Mouse (Mus musculus) embryonic fibroblast, embryonic 13.5 days (primary cell): ENCODE measurements around the gene Sorbs2. TPM values are rescaled to one million over a fixed set of nuclear protein-coding genes. Genes with fewer than 3 reads are reported as not detected.
A peak's percentile ranks its signal among the peaks of the same experiment; 100 is the strongest.

Experiments used
- H3K27ac ChIP-seq: 2 replicates; pipeline ENCODE4 v1.5.1; 2012; ENCODE audit warnings: low read length, control low read depth, inconsistent platforms; ENCODE audit not compliant: insufficient read depth
- H3K4me1 ChIP-seq: 2 replicates; pipeline ENCODE4 v1.6.1; 2011; ENCODE audit warnings: low read length; ENCODE audit not compliant: control insufficient read depth, insufficient read depth
- H3K4me3 ChIP-seq: 2 replicates; pipeline ENCODE4 v1.5.1; 2011; ENCODE audit warnings: mild to moderate bottlenecking, control low read depth, low read length; ENCODE audit not compliant: insufficient read depth
- CTCF ChIP-seq: IDR thresholded peaks from 2 replicates; pipeline ENCODE4 v1.5.1; 2011; ENCODE audit warnings: mild to moderate bottlenecking, control low read depth, low read length, moderate library complexity, borderline replicate concordance; ENCODE audit not compliant: insufficient read depth
- POLR2A ChIP-seq: IDR thresholded peaks from 2 replicates; pipeline ENCODE4 v1.6.1; 2011; ENCODE audit warnings: low read depth, mild to moderate bottlenecking, control low read depth, low read length, moderate library complexity
- polyA plus RNA-seq: library from polyadenylated mRNA; stranded (reverse); fragments of >200 nt; gene quantifications from 2 replicates; pipeline ENCODE4 v1.2.4, GENCODE M21; 2011; ENCODE audit warnings: low read depth; ENCODE audit not compliant: missing spikeins, insufficient read length

Gene Sorbs2
- polyA plus RNA-seq, 1 experiment = 28.5 TPM

- Histone ChIP-seq H3K4me3 (no peak overlapping the region), H3K27ac (peak overlapping the region; percentile 85), H3K4me1 (peaks cover 14% of the 10 kb centered on the region)
- no peak for TF ChIP-seq CTCF
These were observed 88.4 kb downstream of the Sorbs2 start for GRCm38 (mm10) chr8:45595983-45596382.

GRCm38 (mm10) chr8:45596591-45596990, 89.0 kb downstream of the Sorbs2 start:
- no peak overlapping the region for H3K4me3 ChIP-seq
- TF ChIP-seq POLR2A (no peak), CTCF (no peak)
- peak overlapping the region; percentile 66 for H3K27ac ChIP-seq
- H3K4me1 ChIP-seq = peaks cover 18% of the 10 kb centered on the region

- TF ChIP-seq CTCF = no peak
- no peak for TF ChIP-seq POLR2A
- H3K4me3 ChIP-seq = no peak overlapping the region
- peak overlapping the region; percentile 81 for H3K27ac ChIP-seq
- H3K4me1 ChIP-seq = peaks cover 25% of the 10 kb centered on the region
These were observed 90.2 kb downstream of the Sorbs2 start for GRCm38 (mm10) chr8:45597631-45598420.

- Histone ChIP-seq H3K4me1 (peaks cover 25% of the 10 kb centered on the region), H3K27ac (no peak overlapping the region), H3K4me3 (no peak overlapping the region)
- no peak for TF ChIP-seq CTCF
- no peak for TF ChIP-seq POLR2A
These were observed 91.3 kb downstream of the Sorbs2 start for GRCm38 (mm10) chr8:45598883-45599282.

GRCm38 (mm10) chr8:45602019-45602418, 94.4 kb downstream of the Sorbs2 start:
- Histone ChIP-seq H3K27ac (peak overlapping the region; percentile 82), H3K4me1 (peaks cover 21% of the 10 kb centered on the region), H3K4me3 (no peak overlapping the region)
- TF ChIP-seq CTCF (no peak), POLR2A (no peak)

- TF ChIP-seq POLR2A (no peak), CTCF (no peak)
- Histone ChIP-seq H3K4me3 (no peak overlapping the region), H3K4me1 (peaks cover 12% of the 10 kb centered on the region), H3K27ac (no peak overlapping the region)
These were observed 97.8 kb downstream of the Sorbs2 start for GRCm38 (mm10) chr8:45605419-45605818.

- peaks cover 3% of the 10 kb centered on the region for H3K4me1 ChIP-seq
These were observed 99.4 kb downstream of the Sorbs2 start for GRCm38 (mm10) chr8:45607012-45607411.

GRCm38 (mm10) chr8:45608413-45608812, 100.8 kb downstream of the Sorbs2 start:
- H3K4me1 ChIP-seq = no peaks in the 10 kb centered on the region
- no peak overlapping the region for H3K4me3 ChIP-seq
- no peak for TF ChIP-seq POLR2A
- TF ChIP-seq CTCF = no peak
- no peak overlapping the region for H3K27ac ChIP-seq

More at GRCm38 (mm10) chr8:45607012-45607411, 99.4 kb downstream of the Sorbs2 start:
- H3K27ac ChIP-seq = no peak overlapping the region
- no peak overlapping the region for H3K4me3 ChIP-seq
- no peak for TF ChIP-seq POLR2A
- TF ChIP-seq CTCF = no peak

GRCm38 (mm10) chr8:45610426-45611215, 103.0 kb downstream of the Sorbs2 start:
- H3K4me1 ChIP-seq = no peaks in the 10 kb centered on the region
- H3K27ac ChIP-seq = no peak overlapping the region
- H3K4me3 ChIP-seq = no peak overlapping the region
- no peak for TF ChIP-seq CTCF
- no peak for TF ChIP-seq POLR2A

GRCm38 (mm10) chr8:45611320-45611719, 103.7 kb downstream of the Sorbs2 start:
- TF ChIP-seq CTCF (no peak), POLR2A (no peak)

GRCm38 (mm10) chr8:45614610-45615009, 107.0 kb downstream of the Sorbs2 start:
- Histone ChIP-seq H3K4me3 (no peak overlapping the region), H3K27ac (no peak overlapping the region), H3K4me1 (no peaks in the 10 kb centered on the region)
- TF ChIP-seq POLR2A (no peak), CTCF (no peak)

More at GRCm38 (mm10) chr8:45611320-45611719, 103.7 kb downstream of the Sorbs2 start:
- Histone ChIP-seq H3K4me1 (no peaks in the 10 kb centered on the region), H3K27ac (no peak overlapping the region), H3K4me3 (no peak overlapping the region)
